Mouse (Mus musculus) bone marrow, adult 2 months (tissue): Measurements from ENCODE around the gene Cd244a.

Experiments
- CTCF ChIP-seq: fragments of 200-500 bp; IDR thresholded peaks from 2 replicates; pipeline ENCODE4 v1.5.1; 2011; ENCODE audit warnings: low read length, control low read depth; ENCODE audit not compliant: control insufficient read depth, insufficient read depth
- POLR2A ChIP-seq: fragments of 200-500 bp; IDR thresholded peaks from 2 replicates; pipeline ENCODE4 v1.6.1; 2011; ENCODE audit warnings: low read depth, mild to moderate bottlenecking, control low read depth, low read length, borderline replicate concordance; ENCODE audit not compliant: control insufficient read depth

- peak; percentile 21; the same call in 1 of the 2 replicates for TF ChIP-seq CTCF
- no peak for TF ChIP-seq POLR2A
These were observed 99.6 kb downstream of the Cd244a start for GRCm38 (mm10) chr1:171658561-171658991.
